Mouse (Mus musculus) C2C12 (cell line): ENCODE measurements around the gene Fkrp.

Source experiments
- CTCF ChIP-seq: IDR thresholded peaks from one replicate; pipeline ENCODE4 v1.5.1; 2011; ENCODE audit not compliant: control insufficient read depth, insufficient read depth, insufficient read length
- MAX ChIP-seq: IDR thresholded peaks from one replicate; pipeline ENCODE4 v1.6.1; 2011; ENCODE audit warnings: mild to moderate bottlenecking, control low read depth
- USF1 ChIP-seq: IDR thresholded peaks from one replicate; pipeline ENCODE4 v1.6.1; 2011; ENCODE audit warnings: low read depth, mild to moderate bottlenecking, control low read depth, moderate library complexity

- no peak for TF ChIP-seq CTCF
- TF ChIP-seq MAX = no peak
- TF ChIP-seq USF1 = no peak
Observed at GRCm38 (mm10) chr7:16761630-16762029, 54.9 kb downstream of the Fkrp start.
